Mouse (Mus musculus): ENCODE measurements at regions not wholly inside any gene's neighbourhood (a gene's known extent, or its start where the extent isn't known, plus 50 kb on each side); places are given as distances from the start of the nearest gene placed in this dataset.

GRCm38 (mm10) chr12:95553129-95553528 is 138.9 kb upstream of the Flrt2 start:
- TF ChIP-seq POLR2A (IDR thresholded peaks at IDR 0.05; ENCODE audit: borderline replicate concordance, extremely low read depth, insufficient read depth, insufficient read length, poor library complexity, severe bottlenecking), result no peak
- no peak for TF ChIP-seq CTCF (IDR thresholded peaks at IDR 0.05; ENCODE audit: borderline replicate concordance, extremely low read depth, insufficient read depth, insufficient read length)
